Mouse (Mus musculus) heart, adult 18-20 months (tissue): ENCODE measurements at regions not wholly inside any gene's neighbourhood (a gene's known extent, or its start where the extent isn't known, plus 50 kb on each side); places are given as distances from the start of the nearest gene placed in this dataset.

Experiments
- DNase-seq, 2 experiments: peaks; one replicate each; pipeline ENCODE4 v3.0.0; 2021 to 2022; ENCODE audit warnings: mixed read lengths in 1 of 2

DNA sequence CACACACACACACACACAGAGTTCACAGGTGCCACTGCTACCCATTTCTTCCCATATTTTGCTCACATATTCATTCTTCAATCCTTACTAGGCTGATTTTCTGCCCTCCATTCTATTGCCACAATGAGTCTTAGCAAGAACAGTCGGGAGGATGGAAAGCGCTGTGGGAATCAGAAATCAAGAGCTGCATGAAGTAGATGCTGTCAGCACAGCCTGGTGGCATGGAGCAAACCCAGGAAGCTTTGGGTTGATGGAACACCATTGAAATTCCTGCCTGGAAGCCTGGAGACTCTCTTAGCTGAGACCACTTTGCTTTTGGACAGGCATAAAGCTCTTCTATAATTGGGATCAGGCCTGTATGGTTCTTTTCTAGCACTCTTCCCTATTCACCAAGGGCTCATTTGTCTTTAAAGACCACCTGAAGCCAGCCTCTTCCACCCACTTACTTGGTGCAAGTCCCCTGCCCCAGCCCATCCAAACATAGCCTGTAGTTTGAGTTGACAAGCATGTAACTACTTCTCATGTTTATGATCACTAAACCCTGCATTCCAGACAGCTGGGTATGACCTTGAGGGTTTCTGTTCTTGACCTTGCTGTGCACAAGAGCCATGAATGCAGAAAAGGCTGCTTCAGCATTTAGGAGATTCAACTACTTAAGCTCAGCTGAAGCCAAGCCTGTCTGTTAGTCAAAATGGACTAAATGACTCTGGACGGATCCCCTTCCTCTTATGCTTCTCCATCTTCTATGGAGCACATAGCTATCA, 537.4 kb downstream of the Slc4a3 start:
- peak; percentile 17 to 19 for DNase-seq

DNA sequence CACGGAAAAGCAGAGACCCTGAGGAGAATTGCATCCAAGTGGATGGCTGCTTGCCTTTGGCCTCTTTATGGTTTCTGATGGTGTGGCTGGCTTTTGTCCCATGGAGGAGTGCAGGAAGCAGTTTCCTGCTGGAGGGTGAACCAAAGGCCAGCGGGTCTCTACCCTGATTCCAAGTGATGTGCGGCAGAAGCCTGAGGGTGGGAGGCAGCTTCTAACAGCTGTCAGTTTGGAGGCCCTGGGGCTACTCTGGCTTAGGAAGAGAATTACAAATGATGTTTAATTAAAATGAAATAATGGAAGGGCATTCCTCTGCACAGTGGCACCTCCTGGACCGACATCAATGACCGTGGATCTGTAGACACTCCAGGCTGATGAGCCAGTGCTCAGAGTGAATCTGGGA, 545.0 kb downstream of the Slc4a3 start:
- no peak for DNase-seq

DNA sequence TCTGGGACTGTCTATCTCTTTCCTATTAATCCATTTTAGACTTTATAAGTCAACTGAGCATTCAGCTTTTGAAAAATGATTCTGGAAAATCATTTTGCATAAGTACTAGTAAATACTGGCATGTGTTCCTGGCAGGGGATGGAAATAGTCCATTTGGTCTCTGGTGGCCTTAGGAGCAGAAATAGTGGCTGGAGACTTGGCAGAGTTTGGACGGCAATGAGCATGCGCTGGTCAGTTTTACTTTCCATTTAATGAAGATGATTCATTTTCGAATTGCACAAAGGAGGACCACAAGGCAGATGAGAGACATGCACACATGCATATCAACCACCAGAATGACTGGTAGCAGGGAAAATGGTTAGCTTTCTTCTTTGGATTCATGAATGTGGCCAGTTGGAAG, 567.2 kb downstream of the Slc4a3 start:
- peak; percentile 37 to 48 for DNase-seq

DNA sequence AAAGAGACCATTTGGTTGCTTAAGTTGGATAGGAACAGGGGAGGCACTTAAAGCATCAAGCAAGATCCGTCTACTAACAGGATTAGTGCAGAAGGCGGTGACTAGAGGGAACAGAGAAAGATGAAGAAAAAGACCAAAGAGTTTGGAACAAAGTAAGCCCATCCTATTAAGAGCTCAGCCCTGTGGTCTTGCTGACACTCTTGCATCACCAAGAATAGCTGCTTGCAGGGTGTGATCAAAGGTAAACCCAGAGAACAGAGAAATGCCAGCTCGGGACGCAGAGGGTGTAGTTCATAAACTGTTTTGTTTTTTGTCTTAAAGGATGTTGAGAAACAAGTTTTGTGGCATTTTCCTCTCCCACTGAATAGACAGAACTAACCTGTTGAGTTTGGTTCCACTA, 574.8 kb downstream of the Slc4a3 start:
- no peak for DNase-seq

DNA sequence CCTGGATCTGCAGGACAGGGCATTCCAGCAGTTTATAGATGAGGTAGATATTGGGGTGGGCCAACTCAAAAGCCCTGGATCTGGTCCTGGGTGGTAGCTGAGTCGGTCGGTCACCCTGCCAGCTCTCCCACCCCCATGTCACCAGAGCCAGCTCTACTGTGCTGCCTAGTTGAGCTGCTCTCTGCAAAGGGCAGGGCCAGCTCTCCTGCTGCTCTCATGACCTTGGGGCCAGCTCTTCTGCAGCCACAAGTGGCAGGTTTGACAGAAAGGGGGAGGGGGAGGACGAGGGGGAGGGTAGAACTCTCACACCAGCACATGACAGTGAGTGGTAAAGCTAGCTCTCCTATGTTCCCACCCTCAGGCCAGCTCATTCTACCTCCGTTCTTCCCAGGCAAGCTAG, 584.3 kb downstream of the Slc4a3 start:
- DNase-seq: no peak

DNA sequence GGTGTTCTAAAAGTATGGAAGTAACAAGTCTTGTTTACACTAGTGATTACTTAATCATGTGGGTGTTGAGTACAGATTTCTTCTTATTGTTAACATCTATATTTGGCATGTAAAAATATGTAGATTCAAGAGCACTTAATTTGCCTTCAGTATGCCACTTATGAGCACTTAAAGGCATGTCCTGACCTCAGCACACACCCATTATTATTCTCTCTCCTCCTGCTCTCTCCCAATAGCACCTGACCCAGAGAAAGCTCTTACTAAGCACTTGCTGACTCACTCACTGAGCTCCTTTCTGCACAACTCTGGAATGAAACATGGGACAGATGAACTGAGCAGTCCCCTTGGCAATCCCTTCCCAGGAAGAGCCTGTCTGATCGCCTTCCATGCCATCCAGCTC, 590.7 kb downstream of the Slc4a3 start:
- DNase-seq: no peak

DNA sequence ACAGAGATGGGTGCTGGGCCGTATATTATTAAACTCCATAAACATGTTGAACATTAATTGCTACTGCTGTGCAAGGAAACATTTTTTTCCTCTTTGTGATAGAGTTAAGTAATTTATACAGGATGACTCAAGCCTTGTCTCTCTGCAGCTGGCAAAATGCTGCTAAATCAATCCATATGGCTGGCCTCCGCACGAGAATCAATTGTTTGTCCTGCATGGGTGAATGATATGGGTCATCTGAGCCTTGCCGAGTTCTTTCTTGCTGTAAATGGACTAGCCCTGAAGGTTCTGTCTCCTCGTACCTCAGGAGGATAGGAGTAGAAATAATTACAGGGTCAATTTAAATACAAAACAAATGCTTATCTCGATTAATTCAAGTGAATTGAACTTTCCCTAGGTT, 591.6 kb downstream of the Slc4a3 start:
- DNase-seq: no peak

DNA sequence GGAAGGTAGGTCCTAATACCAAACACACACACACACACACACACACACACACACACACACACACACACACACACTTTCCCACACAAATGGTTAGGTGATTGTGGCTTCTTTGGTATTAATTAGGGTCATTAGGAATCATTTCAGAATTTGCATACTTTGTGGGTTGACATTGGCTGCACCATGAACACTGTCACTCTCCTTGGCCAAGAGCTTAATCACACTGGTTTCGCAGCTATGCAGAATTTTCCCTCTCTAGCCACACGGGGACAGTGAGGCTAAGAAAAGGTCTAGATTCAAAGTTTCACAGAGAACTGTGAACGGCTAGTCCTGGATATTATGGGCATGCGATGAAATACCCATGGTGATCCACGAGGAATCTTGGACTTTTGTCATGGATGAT, 597.5 kb downstream of the Slc4a3 start:
- no peak for DNase-seq

DNA sequence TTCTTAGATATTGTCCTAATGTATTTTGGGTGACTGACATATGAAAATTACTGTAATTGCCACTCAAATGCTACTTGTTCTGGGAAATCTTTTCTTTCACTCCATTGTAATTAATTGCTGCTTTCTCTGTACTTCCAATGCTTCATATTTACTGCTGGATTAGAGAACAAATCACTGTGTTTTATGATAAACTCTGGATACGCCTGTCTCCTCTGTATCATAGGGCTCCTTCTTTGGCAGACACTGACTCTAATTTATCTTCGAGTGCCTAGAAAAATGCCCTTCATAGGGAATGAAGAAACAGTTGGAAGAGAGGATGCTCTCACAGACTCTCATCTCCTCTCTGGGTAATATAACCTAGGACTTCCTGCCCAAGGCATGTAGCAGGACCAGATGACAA, 602.9 kb downstream of the Slc4a3 start:
- no peak for DNase-seq

DNA sequence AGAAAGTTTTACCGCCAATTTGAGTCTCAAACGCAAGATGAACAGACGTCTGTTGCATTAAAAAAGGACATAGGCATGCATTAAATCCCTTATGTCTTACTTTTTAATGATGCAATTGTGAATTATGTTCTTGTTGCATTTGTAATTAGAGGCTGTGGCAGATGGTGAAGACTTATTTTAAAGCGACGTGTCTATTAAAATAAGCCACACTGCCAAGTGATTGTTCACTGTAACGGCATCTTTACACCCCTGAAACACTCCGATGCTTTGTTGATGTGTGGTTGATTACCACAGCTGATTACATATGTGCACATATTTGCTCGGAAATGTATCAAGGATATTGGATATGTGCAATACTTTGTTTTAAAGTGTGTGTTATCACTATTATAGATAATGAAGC, 610.2 kb downstream of the Slc4a3 start:
- DNase-seq: no peak

DNA sequence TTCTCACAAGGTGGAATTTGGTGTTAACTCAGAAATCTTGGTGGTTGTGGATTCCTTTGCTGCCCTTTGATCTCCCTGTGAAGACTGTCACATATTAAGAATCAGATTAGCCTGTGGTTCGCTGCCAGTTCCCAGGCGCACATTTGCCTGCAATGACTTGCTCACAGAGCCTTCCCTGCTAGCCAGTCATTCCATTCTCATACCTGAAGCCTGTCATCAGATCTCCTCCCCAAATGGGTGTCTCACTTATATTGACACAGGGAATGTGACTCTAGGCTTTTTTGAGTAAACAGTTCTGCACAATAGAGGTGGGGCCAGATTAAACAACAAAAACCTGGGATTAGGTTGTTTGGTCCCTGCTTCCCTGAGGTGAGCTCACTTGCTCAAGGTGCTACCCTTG, 621.4 kb downstream of the Slc4a3 start:
- DNase-seq: no peak

DNA sequence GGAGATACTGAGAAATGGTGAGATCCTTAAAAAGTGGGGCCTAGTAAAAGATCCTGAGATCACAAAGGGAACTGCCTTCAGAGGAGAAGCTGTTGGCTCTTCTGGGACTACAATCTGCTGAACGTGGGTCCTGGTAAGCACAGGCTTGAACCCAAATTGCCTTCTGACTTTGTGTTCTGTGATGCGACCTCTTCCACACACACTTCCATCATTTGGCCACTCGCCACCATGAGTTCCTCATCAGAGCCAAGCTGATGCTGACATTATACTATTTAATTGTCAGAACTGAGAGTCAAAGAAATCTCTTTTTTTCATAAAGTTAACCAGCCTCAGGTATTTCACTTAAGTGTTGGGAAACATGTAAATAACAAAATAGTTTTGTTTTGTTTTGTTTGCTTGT, 635.1 kb downstream of the Slc4a3 start:
- no peak for DNase-seq

DNA sequence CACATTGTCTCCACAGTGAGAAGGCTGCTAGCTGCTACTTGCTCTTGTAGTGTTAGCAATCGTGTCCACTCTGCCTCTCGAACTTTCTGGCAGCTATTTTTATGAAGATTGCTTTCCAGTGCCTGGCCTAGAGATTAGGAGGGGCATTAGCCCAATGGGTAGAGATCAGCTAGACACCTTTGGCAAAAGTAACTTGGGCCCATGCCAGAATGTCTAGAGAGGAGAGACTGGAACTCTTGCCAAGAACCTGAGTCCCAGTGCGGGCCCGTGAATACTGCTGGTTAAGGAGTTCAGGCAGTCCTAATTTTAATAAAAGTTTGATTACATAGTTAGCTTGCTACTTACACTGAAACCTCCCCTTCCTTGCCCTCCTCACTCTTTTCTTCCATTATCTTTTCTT, 648.8 kb downstream of the Slc4a3 start:
- DNase-seq: peak; percentile 80 to 83

DNA sequence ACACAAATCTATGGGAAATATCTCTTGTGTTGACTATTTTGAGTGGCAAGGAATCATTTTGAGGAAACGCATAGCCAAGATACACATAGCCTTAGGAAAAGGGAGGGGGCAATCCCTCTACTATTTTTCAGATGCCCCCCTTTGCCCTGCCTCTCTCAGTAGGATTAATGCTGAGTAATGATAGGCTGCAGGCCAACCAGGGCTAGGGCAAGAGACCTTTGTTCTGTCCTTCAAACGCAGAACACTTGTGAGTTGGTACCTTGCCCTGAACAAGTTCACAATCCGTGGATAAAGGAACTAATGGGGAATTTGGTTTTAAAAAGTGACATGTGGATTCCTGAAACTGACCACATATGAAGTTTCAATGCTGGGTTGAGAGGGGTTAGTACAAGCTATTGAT, 651.6 kb downstream of the Slc4a3 start:
- peak; percentile 44 to 49 for DNase-seq

DNA sequence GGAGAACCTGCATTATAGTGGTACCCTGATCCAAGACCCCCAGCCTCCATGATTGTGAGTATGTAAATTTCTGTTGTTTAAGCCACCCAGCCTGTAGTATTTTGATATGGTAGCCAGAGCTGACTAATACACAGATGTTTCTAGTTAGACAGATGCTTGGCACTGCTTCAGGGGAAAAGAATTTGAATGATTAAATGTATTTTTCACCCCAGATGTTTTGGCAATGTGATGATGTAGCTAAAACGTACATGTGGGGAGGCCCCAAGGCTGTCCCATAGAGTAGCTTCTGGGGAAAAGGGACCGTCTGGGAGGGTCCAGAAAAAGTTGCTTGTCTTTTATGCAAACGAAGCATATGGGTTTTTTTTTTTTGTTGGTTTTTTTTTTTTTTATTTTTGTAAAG, 654.8 kb downstream of the Slc4a3 start:
- no peak for DNase-seq

DNA sequence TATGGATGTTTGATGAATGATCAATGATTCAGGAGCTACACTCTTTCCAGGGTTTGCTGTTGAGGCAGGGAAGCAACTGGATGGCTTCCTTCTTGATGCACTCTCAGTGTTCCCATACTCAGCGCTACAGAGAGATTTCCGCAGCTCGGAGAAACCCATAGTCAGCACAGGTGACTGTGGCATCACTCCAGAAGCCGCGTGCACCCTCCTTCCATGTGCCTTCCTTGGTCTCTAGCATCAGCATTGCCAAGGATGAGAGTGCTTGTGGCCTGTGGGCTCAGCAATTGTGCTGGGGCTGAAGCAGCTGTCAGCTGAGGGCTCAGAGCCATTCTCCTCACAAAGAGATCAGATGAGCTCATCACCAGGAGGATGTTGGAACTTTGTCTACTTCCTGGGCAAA, 666.4 kb downstream of the Slc4a3 start:
- DNase-seq: no peak

DNA sequence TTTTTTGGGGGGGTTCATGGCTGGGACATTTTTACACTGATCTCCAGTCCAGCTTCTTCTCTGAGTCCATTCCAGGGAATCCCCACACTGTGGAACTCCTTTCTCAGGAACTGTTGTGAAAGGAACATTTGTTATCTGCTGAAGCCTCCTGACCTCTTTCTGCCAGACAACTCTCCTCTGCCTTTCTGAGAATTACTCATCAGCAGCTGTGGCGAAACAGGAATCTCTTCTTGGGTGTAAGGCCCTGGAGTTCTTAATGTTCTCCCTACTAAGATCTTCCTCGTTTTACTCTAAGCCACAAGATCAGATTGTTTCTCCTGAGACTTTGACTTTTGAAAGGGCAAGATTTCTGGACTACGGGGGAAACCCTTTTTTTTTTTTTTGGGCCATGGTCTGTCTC, 698.7 kb downstream of the Slc4a3 start:
- DNase-seq: peak; percentile 27 to 48

DNA sequence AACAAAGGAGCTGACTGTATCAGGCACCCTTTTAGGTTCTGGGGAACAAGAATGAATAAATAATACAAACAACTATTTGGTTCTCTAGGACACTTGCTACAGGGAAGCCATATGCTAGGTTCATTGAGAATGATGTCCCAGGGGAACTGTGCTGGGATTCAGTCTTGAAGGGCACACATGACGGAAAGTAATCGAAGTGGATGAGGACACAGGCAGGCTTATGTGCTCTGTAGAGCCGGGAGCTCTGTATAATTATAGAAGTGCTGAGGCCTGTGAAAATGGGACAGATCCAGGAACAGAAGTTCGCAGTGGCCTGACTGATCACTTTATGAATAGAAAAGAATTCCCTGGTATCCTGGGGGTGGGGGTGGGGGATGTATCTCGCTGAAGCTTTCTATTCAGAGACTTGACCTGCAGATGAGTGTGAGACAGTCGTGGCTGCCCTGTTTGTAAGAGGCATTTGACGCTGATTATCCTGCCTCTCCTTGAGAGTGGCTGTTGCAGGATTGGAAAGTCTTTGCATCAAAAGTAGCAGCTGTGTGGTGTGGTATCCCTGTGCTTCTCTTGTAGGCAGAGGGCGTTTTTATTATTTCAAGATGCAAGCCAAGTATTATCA, 700.2 kb downstream of the Slc4a3 start:
- peak; percentile 5 for DNase-seq

DNA sequence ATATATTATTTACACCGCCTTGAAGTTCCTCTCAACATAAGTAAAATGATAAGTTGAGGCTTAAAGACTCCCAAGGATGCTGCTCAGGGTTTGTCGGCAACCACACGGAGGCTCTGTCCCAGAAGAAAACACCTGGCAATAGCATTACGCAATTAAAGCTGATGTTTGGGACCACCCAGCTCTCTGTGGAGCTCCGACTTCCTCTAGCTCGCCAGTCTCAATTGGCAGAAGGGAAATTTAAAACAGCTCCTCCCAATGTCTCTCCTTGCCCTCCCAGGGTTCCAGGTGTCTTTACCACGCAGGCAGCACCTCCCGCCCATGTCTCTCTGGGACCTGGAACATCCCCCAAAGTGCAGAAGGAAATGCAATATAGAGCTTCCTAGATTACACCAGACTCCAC, 701.1 kb downstream of the Slc4a3 start:
- no peak for DNase-seq

DNA sequence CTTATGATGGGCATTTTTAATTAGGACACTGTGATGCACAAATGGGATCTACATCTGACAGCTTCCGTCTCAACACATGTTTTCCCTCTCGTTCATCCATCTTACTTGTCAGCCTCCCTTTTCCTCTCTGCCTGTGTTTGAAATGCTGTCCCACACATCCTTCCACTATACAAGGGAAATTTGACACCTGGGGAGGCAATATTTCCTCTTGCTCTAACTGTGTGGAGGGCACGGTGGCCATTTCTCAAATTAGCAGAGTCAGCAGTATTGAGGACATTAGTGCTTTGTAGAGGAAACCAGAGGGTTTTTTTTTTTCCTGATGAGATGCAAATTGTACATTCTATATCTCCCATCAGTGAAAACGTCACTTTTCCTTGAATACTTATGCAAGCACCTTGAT, 712.2 kb downstream of the Slc4a3 start:
- no peak for DNase-seq

DNA sequence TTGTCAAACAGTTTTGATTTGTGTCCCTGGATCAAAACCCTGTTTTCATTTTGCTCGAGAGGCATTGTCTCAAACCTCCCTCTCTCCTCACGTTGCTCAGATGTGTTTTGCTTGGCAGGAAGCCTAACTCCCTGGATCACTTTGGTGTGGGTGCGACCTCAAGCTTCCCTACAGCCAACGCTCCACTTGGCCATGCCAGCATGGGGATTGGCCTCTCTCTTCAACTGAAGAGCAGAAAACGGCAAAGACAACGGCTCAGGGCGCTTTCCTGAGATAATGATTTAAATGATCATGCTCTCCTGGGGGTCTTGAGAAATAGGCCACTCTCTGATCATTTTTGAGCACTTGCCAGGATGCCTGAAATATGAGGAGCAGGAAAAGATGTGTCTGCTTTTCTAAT, 730.1 kb downstream of the Slc4a3 start:
- DNase-seq: peak; percentile 60 to 64

DNA sequence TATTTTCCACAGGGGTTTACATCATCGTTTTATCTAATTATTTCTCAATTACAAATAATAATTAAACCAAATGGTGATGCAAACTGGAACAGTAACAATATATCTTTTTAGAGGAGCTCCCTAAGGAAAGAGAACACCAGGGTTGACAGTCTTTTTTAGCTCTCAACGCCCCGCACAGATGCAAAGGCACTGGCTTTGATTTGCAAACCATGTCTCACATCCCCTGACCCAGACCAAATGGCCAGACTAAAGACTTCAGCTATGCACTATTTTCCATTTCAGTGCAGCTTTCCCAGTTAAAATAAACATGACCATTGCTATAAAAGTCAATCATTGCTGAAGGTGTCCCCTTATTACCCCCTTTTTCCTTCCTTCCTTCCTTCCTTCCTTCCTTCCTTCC, 730.6 kb downstream of the Slc4a3 start:
- peak; percentile 5 to 18 for DNase-seq

DNA sequence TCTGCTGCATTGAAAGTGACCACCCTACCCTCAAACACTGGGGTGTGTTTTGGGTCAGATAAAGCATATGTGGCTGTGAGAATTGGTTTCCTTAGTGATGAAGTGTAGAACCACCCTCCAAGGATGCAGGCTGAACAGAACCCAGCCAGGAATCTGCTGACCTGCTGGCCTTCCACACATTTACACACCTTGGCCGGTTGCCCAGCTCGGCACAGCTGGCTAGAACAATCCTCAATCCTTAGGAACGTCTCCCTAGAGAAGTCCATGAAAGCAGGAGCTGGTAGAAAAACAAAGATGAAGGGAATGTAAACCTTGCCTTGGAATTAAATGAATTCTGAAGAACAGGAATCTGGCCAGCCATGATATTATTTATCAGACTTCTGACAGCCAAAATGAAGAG, 737.3 kb downstream of the Slc4a3 start:
- peak; percentile 21 to 31 for DNase-seq

DNA sequence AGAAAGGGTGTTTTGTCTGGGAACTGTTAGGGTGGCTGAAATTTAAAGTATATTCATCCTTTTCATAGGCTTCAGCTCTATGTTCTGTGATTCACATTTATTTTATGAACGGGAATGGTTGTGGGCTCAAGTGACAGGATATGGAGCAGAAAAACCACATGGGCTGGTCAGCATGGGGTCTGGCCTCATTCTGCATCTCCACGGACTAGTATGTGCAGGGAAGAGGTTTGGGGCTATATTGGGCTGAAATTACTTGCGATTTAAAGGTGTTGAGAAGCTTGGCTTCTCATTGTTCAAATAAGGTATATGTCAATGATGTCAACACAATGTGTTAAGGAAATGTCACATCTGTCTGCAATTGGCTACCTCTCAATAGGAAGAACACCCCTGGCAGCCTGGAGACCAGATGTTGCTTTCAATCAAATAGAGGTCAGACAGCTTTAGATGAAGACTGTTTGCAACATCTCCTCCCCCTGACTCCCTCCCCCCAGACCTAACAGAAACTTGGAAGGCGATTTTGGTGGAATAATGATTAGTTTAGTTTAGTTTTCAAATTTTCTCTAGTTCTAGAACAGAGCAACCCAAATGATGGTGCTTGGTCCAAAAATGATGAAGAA, 777.0 kb downstream of the Slc4a3 start:
- no peak for DNase-seq
